Mouse (Mus musculus): ENCODE results near the gene Glt8d2.
A peak's percentile ranks its signal among the peaks of the same experiment; 100 is the strongest.
"Not testable (repeated sequence)": the region's sequence is repeated elsewhere in the genome, so short reads cannot be mapped to it uniquely, and the experiment has no call there.

Gene Glt8d2

GRCm38 (mm10) chr10:82647205-82647811 lies 43.1 kb downstream of the Glt8d2 start:
- no peak for DNase-seq (ENCODE audit: low read depth, low spot score)

- DNase-seq (ENCODE audit: low read depth, low spot score), result no peak
Observed at GRCm38 (mm10) chr10:82646083-82646482, 44.4 kb downstream of the Glt8d2 start.

GRCm38 (mm10) chr10:82641481-82641880 lies 49.0 kb downstream of the Glt8d2 start:
- DNase-seq (ENCODE audit: low read depth, low spot score), result no peak

- DNase-seq (ENCODE audit: low read depth, low spot score), result no peak
Observed at GRCm38 (mm10) chr10:82639032-82639698, 51.3 kb downstream of the Glt8d2 start.

- no peak for DNase-seq (ENCODE audit: low read depth, low spot score)
Observed at GRCm38 (mm10) chr10:82636321-82636720, 54.1 kb downstream of the Glt8d2 start.

GRCm38 (mm10) chr10:82634348-82634747 lies 56.1 kb downstream of the Glt8d2 start:
- DNase-seq (ENCODE audit: low read depth, low spot score), result no peak

GRCm38 (mm10) chr10:82632496-82633280 lies 57.8 kb downstream of the Glt8d2 start:
- DNase-seq (ENCODE audit: low read depth, low spot score), result no peak

- DNase-seq (ENCODE audit: low read depth, low spot score), result no peak
Observed at GRCm38 (mm10) chr10:82631133-82631532, 59.3 kb downstream of the Glt8d2 start.

- DNase-seq (ENCODE audit: low read depth, low spot score), result no peak
Observed at GRCm38 (mm10) chr10:82630497-82630896, 60.0 kb downstream of the Glt8d2 start.

- DNase-seq (ENCODE audit: low read depth, low spot score), result peak; percentile 92
Observed at GRCm38 (mm10) chr10:82629586-82630255, 60.7 kb downstream of the Glt8d2 start, which contains the start of gene Tdg. Tdg (plus strand) TSS chr10:82629828.

- DNase-seq (ENCODE audit: low read depth, low spot score), result no peak
Observed at GRCm38 (mm10) chr10:82629111-82629585, 61.3 kb downstream of the Glt8d2 start.

GRCm38 (mm10) chr10:82623553-82623932 lies 66.9 kb downstream of the Glt8d2 start:
- DNase-seq (ENCODE audit: low read depth, low spot score), result not testable (repeated sequence)

GRCm38 (mm10) chr10:82622671-82623552 lies 67.5 kb downstream of the Glt8d2 start, which contains the start of gene 1190007I07Rik:
1190007I07Rik (minus strand) TSS chr10:82623228.
- peak; percentile 79 for DNase-seq (ENCODE audit: low read depth, low spot score)

GRCm38 (mm10) chr10:82622235-82622634 lies 68.2 kb downstream of the Glt8d2 start:
- no peak for DNase-seq (ENCODE audit: low read depth, low spot score)
